Mouse (Mus musculus): Measurements from ENCODE around the gene Stc2. TPM values are rescaled to one million over a fixed set of nuclear protein-coding genes. Genes with fewer than 3 reads are reported as not detected.

The Stc2 gene
- polyA plus RNA-seq, 2 experiments = 0.18 to 0.46 TPM

GRCm38 (mm10) chr11:31356866-31357265, 13.0 kb downstream of the Stc2 start:
- DNase-seq (ENCODE audit: low read depth in 3 of 3, low spot score in 3 of 3) (no peak), ATAC-seq (ENCODE audit: insufficient read depth) (no peak)
- H3K4me3 ChIP-seq (ENCODE audit: insufficient read depth in 1 of 2, low read depth in 2 of 2, low read length in 2 of 2) = no peak overlapping the region

GRCm38 (mm10) chr11:31355737-31356136, 14.1 kb downstream of the Stc2 start:
- H3K9ac ChIP-seq (replicated peaks) = no peak overlapping the region
- no peaks in the 10 kb centered on the region for H3K27me3 ChIP-seq (ENCODE audit: control insufficient read depth, insufficient read depth, low read length)
- no peak for DNase-seq (ENCODE audit: low read depth in 3 of 3, low spot score in 3 of 3)
- peaks cover 0 to 6% of the 10 kb centered on the region in 2 experiments; a peak in 1 of 4 replicates for H3K4me1 ChIP-seq (replicated peaks; ENCODE audit: control insufficient read depth in 2 of 2, insufficient read depth in 2 of 2, low read length in 1 of 2)
- H3K4me2 ChIP-seq (ENCODE audit: low read depth) = no peak overlapping the region
- TF ChIP-seq CTCF (IDR thresholded peaks at IDR 0.05; ENCODE audit: low read depth) (no peak), EP300 (IDR thresholded peaks at IDR 0.05; ENCODE audit: low read depth) (0 out of 2 replicates have a peak, but pooled peaks have one; percentile 33)
- peak; percentile 43; the same call in 1 of the 2 replicates for ATAC-seq (ENCODE audit: insufficient read depth)
- WGBS (ENCODE audit: insufficient replicate concordance) = 21% methylated on average over 1 of the region's 1 CpGs
- no peak overlapping the region for H3K27ac ChIP-seq
- H3K9me3 ChIP-seq (ENCODE audit: control insufficient read depth, low read length) = no peaks in the 10 kb centered on the region
- H3K4me3 ChIP-seq (ENCODE audit: insufficient read depth in 1 of 2, low read depth in 2 of 2, low read length in 2 of 2) = no peak overlapping the region
- no peaks in the 10 kb centered on the region for H3K36me3 ChIP-seq (replicated peaks; ENCODE audit: control insufficient read depth, insufficient read depth, low read depth)

More at GRCm38 (mm10) chr11:31356866-31357265, 13.0 kb downstream of the Stc2 start:
- Histone ChIP-seq H3K27me3 (ENCODE audit: control insufficient read depth, insufficient read depth, low read length) (no peaks in the 10 kb centered on the region), H3K9ac (replicated peaks) (no peak overlapping the region), H3K9me3 (ENCODE audit: control insufficient read depth, low read length) (no peaks in the 10 kb centered on the region), H3K36me3 (replicated peaks; ENCODE audit: control insufficient read depth, insufficient read depth, low read depth) (no peaks in the 10 kb centered on the region), H3K4me2 (ENCODE audit: low read depth) (no peak overlapping the region), H3K27ac (no peak overlapping the region), H3K4me1 (replicated peaks; ENCODE audit: control insufficient read depth in 2 of 2, insufficient read depth in 2 of 2, low read length in 1 of 2) (peaks cover 0 to 6% of the 10 kb centered on the region in 2 experiments; a peak in 1 of 4 replicates)
- TF ChIP-seq CTCF (IDR thresholded peaks at IDR 0.05; ENCODE audit: low read depth) (no peak), EP300 (IDR thresholded peaks at IDR 0.05; ENCODE audit: low read depth) (no peak)

- ATAC-seq (ENCODE audit: insufficient read depth) (no peak), DNase-seq (ENCODE audit: low read depth in 3 of 3, low spot score in 3 of 3) (no peak)
- 60% methylated on average over 1 of the region's 1 CpGs for WGBS (ENCODE audit: insufficient replicate concordance)
- TF ChIP-seq CTCF (IDR thresholded peaks at IDR 0.05; ENCODE audit: low read depth) = no peak
- no peak for TF ChIP-seq EP300 (IDR thresholded peaks at IDR 0.05; ENCODE audit: low read depth)
- Histone ChIP-seq H3K27ac (no peak overlapping the region), H3K36me3 (replicated peaks; ENCODE audit: control insufficient read depth, insufficient read depth, low read depth) (no peaks in the 10 kb centered on the region), H3K27me3 (ENCODE audit: control insufficient read depth, insufficient read depth, low read length) (no peaks in the 10 kb centered on the region), H3K4me1 (replicated peaks; ENCODE audit: control insufficient read depth in 2 of 2, insufficient read depth in 2 of 2, low read length in 1 of 2) (peaks cover 0 to 6% of the 10 kb centered on the region in 2 experiments; a peak in 1 of 4 replicates), H3K9me3 (ENCODE audit: control insufficient read depth, low read length) (no peaks in the 10 kb centered on the region), H3K4me2 (ENCODE audit: low read depth) (no peak overlapping the region), H3K9ac (replicated peaks) (no peak overlapping the region), H3K4me3 (ENCODE audit: insufficient read depth in 1 of 2, low read depth in 2 of 2, low read length in 2 of 2) (no peak overlapping the region)
These were observed 15.4 kb downstream of the Stc2 start for GRCm38 (mm10) chr11:31354514-31354913.

Other genes starting within 250 kb of the Stc2 start
- not detected in 2 replicates for gene Gm17332, start 187.6 kb downstream of the Stc2 start, polyA plus RNA-seq (2012; rRNA removed)
- not detected in 2 replicates for gene Gm17332, start 187.6 kb downstream of the Stc2 start, polyA plus RNA-seq (2014; fragmentation: Nextera tagmentation; extraction: Ambion mirVana)

Data from liver, embryonic 14.5 days (tissue).